Mouse (Mus musculus) kidney, adult 2 months (tissue): ENCODE data around the gene Sbsn. TPM values are rescaled to one million over a fixed set of nuclear protein-coding genes. Genes with fewer than 3 reads are reported as not detected.

ENCODE experiments used
- DNase-seq: peaks from one replicate; pipeline ENCODE4 v3.0.0; 2021
- H3K27ac ChIP-seq: fragments of 200-500 bp; 2 replicates; pipeline ENCODE4 v1.5.1; 2012; ENCODE audit warnings: low read depth, low read length, control low read depth, inconsistent platforms; ENCODE audit not compliant: insufficient read depth
- H3K27me3 ChIP-seq: fragments of 200-500 bp; replicated peaks from 2 replicates; pipeline ENCODE4 v1.6.1; 2012; ENCODE audit warnings: mild to moderate bottlenecking, moderate library complexity, low read length, inconsistent platforms; ENCODE audit not compliant: control insufficient read depth, insufficient read depth
- H3K36me3 ChIP-seq: fragments of 200-500 bp; 2 replicates; pipeline ENCODE4 v1.6.1; 2012; ENCODE audit warnings: mild to moderate bottlenecking, moderate library complexity, low read length, inconsistent platforms; ENCODE audit not compliant: control insufficient read depth, insufficient read depth
- H3K4me1 ChIP-seq: fragments of 200-500 bp; 2 replicates; pipeline ENCODE4 v1.6.1; 2011; ENCODE audit warnings: low read length; ENCODE audit not compliant: control insufficient read depth, insufficient read depth
- H3K4me3 ChIP-seq: fragments of 200-500 bp; 2 replicates; pipeline ENCODE4 v1.5.1; 2011; ENCODE audit warnings: mild to moderate bottlenecking, low read depth, low read length, control low read depth; ENCODE audit not compliant: insufficient read depth
- CTCF ChIP-seq: fragments of 200-500 bp; conservative IDR thresholded peaks from 2 replicates; pipeline ENCODE4 v1.5.1; 2011; ENCODE audit warnings: low read depth, mild to moderate bottlenecking, control low read depth, low read length, moderate library complexity, mixed read lengths; ENCODE audit not compliant: insufficient read depth, insufficient read length
- POLR2A ChIP-seq: fragments of 200-500 bp; IDR thresholded peaks from one replicate; pipeline ENCODE4 v1.6.1; 2011; ENCODE audit warnings: low read depth, low read length, control low read depth
- WGBS: fragments of 180-500 bp; shearing (Covaris S2); methylation state at CpG from one replicate; pipeline ENCODE4 v1.1.7; 2018; 5-methylcytosine and 5-hydroxymethylcytosine counted together
- polyA plus RNA-seq: library from polyadenylated mRNA; depleted of rRNA; stranded (reverse); fragments of >200 nt; gene quantifications from 2 replicates; pipeline ENCODE4 v1.2.3, GENCODE M21; 2012

The Sbsn gene
- polyA plus RNA-seq, 1 experiment = 1.4 TPM

DNA sequence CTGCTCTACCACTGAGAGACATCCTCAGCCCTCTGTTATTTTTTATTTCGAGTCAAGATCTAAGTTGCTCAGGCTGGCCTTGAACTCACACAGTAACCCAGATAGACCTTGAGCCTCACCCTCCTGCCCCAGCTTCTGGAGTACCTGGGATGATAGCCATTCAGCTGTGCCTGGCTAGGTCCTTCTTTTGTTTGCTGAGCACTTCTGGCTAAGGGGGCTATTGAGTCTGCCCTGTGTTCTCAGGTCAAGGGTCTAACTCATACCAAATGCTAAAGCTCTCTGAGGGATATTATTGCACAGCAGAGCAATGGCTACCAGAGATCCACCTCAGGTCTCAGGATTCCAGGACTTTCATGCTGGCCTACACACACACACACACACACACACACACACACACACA is 33.9 kb downstream of the Sbsn start:
- WGBS = 73% methylated on average over 1 of the region's 1 CpGs
- H3K4me1 ChIP-seq = no peaks in the 10 kb centered on the region
- no peak for DNase-seq
- H3K27ac ChIP-seq = no peak overlapping the region
- no peaks in the 10 kb centered on the region for H3K36me3 ChIP-seq
- no peaks in the 10 kb centered on the region for H3K27me3 ChIP-seq
- no peak for TF ChIP-seq POLR2A
- no peak for TF ChIP-seq CTCF
- no peak overlapping the region for H3K4me3 ChIP-seq

DNA sequence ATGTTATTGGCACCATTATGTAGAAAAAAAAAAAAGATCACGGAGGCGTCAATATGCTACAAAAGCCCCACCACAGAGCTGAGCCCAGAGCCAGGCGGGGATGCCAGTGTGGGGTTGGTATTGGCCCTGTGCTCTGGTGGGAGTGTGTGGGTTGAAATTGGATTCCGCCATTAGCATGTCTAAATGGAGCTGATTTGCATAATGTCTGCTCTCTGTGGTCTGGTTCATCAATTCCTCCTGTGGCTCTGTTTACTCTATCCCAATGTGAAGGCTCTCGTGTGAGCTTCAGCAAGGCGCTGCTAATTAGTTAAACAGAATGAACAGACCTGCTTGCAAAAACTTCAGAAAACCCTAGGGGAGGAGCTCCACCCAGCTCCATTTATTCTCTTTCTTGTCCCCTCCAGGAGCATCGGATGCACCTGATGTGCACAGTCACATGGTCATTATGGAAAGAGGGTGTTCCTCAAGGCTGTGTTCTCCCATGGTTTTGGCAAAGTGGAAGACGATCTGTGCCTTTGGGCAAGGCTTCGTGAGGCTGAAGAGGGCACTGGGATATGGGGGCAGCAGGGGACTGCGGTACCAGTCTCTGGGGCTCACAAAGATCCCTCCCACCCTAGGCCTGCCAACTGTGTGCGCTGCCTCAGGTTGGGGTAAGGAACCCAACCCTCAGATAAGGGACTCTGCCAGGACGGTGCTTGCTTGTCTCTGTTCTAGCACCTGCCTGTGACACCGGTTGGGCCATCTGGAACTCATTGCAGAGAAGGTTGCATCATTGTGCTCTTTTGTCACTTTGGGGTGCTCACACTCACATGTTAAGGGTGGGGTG is 34.7 kb downstream of the Sbsn start:
- no peak overlapping the region for H3K4me3 ChIP-seq
- H3K27ac ChIP-seq = no peak overlapping the region
- no peak for DNase-seq
- H3K36me3 ChIP-seq = no peaks in the 10 kb centered on the region
- TF ChIP-seq CTCF (no peak), POLR2A (no peak)
- H3K4me1 ChIP-seq = no peaks in the 10 kb centered on the region
- WGBS = 62% methylated on average over 13 of the region's 13 CpGs
- no peaks in the 10 kb centered on the region for H3K27me3 ChIP-seq

DNA sequence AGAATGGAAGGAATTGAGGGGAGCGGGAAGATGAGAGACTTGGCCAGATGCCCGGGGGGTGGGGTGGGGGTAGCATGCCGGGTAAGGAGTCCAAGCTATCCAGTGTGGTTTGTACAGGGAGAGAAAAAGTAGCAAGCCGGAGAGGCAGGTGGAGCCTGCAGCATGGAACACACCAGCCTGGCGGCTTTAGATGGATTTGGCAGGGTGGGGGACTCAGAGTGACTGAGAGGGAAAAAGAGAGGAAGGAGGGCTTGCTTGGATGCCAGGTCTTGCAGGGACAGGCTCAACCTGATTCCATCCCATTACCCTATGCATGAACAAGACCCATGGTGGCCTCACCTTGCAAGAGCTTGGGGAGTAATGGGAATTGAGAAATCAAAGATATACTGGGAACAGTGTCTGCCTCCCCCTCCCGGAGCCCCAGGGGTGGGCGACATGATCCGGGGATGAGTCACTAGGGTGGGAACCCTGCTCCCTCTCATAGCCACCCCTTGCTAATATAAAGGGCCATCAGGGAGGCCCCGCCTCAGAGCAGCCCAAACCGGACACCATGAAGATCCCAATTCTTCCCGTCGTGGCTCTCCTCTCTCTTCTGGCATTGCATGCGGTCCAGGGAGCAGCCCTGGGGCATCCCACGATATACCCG is 36.2 kb downstream of the Sbsn start, which contains the start of gene Krtdap:
Gene Krtdap (plus strand): TSS at position 520 of the 646 bp plus-strand sequence.
- no peak within 1 kb of the TSS for H3K27ac ChIP-seq
- H3K36me3 ChIP-seq = no peaks in the 10 kb centered on the region
- WGBS = 47% methylated on average over 15 of the region's 15 CpGs
- H3K27me3 ChIP-seq = no peaks in the 10 kb centered on the region
- TF ChIP-seq POLR2A (no peak), CTCF (no peak)
- H3K4me3 ChIP-seq = no peak within 1 kb of the TSS
- H3K4me1 ChIP-seq = no peaks in the 10 kb centered on the region
- no peak for DNase-seq

DNA sequence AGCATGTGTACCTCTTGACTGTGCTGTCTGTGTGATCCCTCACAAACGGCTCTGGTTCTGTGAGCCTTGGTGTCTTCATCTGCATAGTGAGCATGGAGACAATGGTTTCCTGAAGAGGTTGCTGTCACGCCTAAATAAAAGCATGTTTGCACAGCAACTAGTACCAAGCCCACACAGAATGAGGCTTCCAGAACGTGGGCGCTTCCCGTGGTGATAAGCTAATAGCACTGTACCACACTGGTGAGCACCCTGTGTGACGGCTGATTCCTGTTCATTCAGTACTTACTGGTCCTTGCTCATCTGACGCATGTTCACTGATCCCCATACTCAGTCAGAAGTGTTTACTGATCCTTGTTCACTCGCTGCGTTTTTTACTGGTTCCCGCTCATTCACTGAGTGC is 38.9 kb downstream of the Sbsn start:
- Histone ChIP-seq H3K4me1 (no peaks in the 10 kb centered on the region), H3K36me3 (no peaks in the 10 kb centered on the region), H3K27ac (no peak overlapping the region), H3K27me3 (no peaks in the 10 kb centered on the region), H3K4me3 (no peak overlapping the region)
- TF ChIP-seq CTCF = no peak
- TF ChIP-seq POLR2A = no peak
- WGBS = 82% methylated on average over 10 of the region's 10 CpGs
- no peak for DNase-seq

DNA sequence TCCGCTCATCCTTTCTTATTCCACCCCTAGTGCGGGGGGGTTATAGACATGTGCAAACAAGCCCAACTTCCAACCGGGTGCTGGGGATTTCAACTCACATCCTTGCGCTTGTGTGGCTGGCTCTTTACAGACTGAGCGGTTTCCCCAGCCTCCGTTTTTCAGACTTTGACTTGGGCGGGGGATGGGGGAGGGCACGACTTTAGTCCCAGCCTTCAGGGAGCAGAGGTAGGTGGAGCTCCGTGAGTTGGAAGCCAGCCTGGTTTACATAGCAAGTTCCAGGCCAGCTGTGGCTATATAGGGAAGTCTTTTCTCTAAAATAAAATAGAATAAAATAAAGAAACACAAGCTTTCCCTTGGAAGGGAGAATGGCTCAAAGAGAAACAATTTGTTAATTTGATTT is 40.6 kb downstream of the Sbsn start:
- no peaks in the 10 kb centered on the region for H3K4me1 ChIP-seq
- H3K4me3 ChIP-seq = no peak overlapping the region
- no peak overlapping the region for H3K27ac ChIP-seq
- TF ChIP-seq POLR2A (no peak), CTCF (no peak)
- peak; percentile 19 for DNase-seq
- H3K36me3 ChIP-seq = no peaks in the 10 kb centered on the region
- H3K27me3 ChIP-seq = no peaks in the 10 kb centered on the region
- whole genome bisulfite sequencing = 21% methylated on average over 9 of the region's 9 CpGs

DNA sequence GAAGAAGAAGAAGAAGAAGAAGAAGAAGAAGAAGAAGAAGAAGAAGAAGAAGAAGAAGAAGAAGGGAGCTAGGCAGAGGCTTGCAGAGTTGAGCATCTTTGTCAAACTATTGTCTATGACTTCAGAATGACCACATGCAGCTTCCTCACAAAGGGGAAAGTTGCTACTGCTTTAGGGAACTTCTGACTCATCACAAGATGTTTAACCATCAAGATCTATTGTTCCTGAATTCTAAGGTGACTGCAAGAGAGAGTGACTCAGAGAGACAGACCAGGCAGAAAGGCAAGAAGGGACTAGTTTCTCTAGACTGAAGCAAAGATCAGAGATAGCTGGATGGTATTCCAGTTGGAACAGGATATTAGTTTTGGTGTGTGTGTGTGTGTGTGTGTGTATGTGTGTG is 43.6 kb downstream of the Sbsn start:
- no peak for DNase-seq
- no peaks in the 10 kb centered on the region for H3K27me3 ChIP-seq
- TF ChIP-seq POLR2A = no peak
- no peak for TF ChIP-seq CTCF
- no peak overlapping the region for H3K27ac ChIP-seq
- no peaks in the 10 kb centered on the region for H3K36me3 ChIP-seq
- H3K4me1 ChIP-seq = no peaks in the 10 kb centered on the region
- H3K4me3 ChIP-seq = no peak overlapping the region

DNA sequence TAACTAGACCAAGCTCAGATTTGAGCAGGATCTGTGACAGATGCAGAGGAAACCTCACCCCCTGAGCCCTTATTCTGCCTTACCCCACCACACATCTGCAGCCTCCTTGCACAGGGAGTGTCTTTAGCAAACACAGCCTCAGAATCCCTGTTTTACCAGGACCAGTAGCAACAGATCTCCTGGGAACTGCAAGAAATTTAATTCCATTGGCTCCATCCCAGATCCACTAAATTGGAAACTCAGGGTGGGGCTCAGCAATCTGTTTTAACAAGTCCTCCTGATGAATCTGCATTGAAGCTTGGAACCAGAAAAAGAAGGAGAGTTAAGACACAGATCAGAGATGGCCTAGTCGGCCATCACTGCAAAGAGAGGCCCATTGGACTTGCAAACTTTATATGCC is 45.5 kb downstream of the Sbsn start:
- no peak for DNase-seq
- Histone ChIP-seq H3K27ac (no peak overlapping the region), H3K27me3 (no peaks in the 10 kb centered on the region), H3K36me3 (no peaks in the 10 kb centered on the region), H3K4me3 (no peak overlapping the region), H3K4me1 (no peaks in the 10 kb centered on the region)
- 86% methylated on average over 1 of the region's 1 CpGs for WGBS
- TF ChIP-seq CTCF (no peak), POLR2A (no peak)
